Mouse (Mus musculus) myocyte (in vitro differentiated cells): ENCODE measurements around the gene Fscn2. TPM values are rescaled to one million over a fixed set of nuclear protein-coding genes. Genes with fewer than 3 reads are reported as not detected.

Experiments used
- H3K27me3 ChIP-seq: one replicate; pipeline ENCODE4 v1.6.1; 2011; ENCODE audit not compliant: control insufficient read depth, insufficient read depth, insufficient read length
- H3K36me3 ChIP-seq: one replicate; pipeline ENCODE4 v1.6.1; 2011; ENCODE audit not compliant: control insufficient read depth, insufficient read depth
- H3K4me2 ChIP-seq: one replicate; pipeline ENCODE4 v1.6.1; 2011; ENCODE audit warnings: low read depth, control low read depth
- H3K4me3 ChIP-seq: one replicate; pipeline ENCODE4 v1.5.1; 2011; ENCODE audit warnings: mild to moderate bottlenecking, control low read depth, moderate library complexity
- H3K79me2 ChIP-seq: one replicate; pipeline ENCODE4 v1.6.1; 2011; ENCODE audit not compliant: control insufficient read depth, insufficient read depth
- H3ac ChIP-seq: one replicate; pipeline ENCODE4 v1.6.1; 2011; ENCODE audit not compliant: control insufficient read depth, insufficient read length
- CEBPB ChIP-seq: IDR thresholded peaks from 2 replicates; pipeline ENCODE4 v1.6.1; 2011; ENCODE audit warnings: mild to moderate bottlenecking, moderate library complexity; ENCODE audit not compliant: poor library complexity, insufficient read depth, severe bottlenecking
- E2F4 ChIP-seq: IDR thresholded peaks from one replicate; pipeline ENCODE4 v1.6.1; 2011; ENCODE audit warnings: mild to moderate bottlenecking, control low read depth, moderate library complexity; ENCODE audit not compliant: insufficient read depth
- MAX ChIP-seq: IDR thresholded peaks from one replicate; pipeline ENCODE4 v1.6.1; 2011; ENCODE audit warnings: low read depth, mild to moderate bottlenecking, control low read depth
- MYOD1 ChIP-seq, 3 experiments: IDR thresholded peaks; one replicate each; pipeline ENCODE4 v1.6.1; 2011; ENCODE audit warnings: control low read depth in 2 of 3, low read depth in 2 of 3, mild to moderate bottlenecking in 2 of 3, moderate library complexity in 1 of 3; ENCODE audit not compliant: insufficient read length in 2 of 3, control insufficient read depth in 1 of 3
- MYOG ChIP-seq, 3 experiments: IDR thresholded peaks; one replicate each; pipeline ENCODE4 v1.6.1; 2011; ENCODE audit warnings: control low read depth in 2 of 3, low read depth in 2 of 3, mild to moderate bottlenecking in 2 of 3; ENCODE audit not compliant: insufficient read length in 2 of 3, control insufficient read depth in 1 of 3, insufficient read depth in 1 of 3
- POLR2A ChIP-seq: IDR thresholded peaks from one replicate; pipeline ENCODE4 v1.6.1; 2011; ENCODE audit warnings: low read depth, mild to moderate bottlenecking, control low read depth, moderate library complexity; ENCODE audit not compliant: insufficient read length
- POLR2AphosphoS2 ChIP-seq: IDR thresholded peaks from one replicate; pipeline ENCODE4 v1.6.1; 2011; ENCODE audit warnings: low read depth, control low read depth; ENCODE audit not compliant: insufficient read length
- REST ChIP-seq: IDR thresholded peaks from one replicate; pipeline ENCODE4 v1.6.1; 2011; ENCODE audit warnings: mild to moderate bottlenecking, control low read depth, moderate library complexity; ENCODE audit not compliant: insufficient read depth, insufficient read length
- SRF ChIP-seq: IDR thresholded peaks from one replicate; pipeline ENCODE4 v1.6.1; 2011; ENCODE audit warnings: low read depth; ENCODE audit not compliant: control insufficient read depth, insufficient read length
- TCF12 ChIP-seq: IDR thresholded peaks from one replicate; pipeline ENCODE4 v1.6.1; 2011; ENCODE audit warnings: mild to moderate bottlenecking, control low read depth; ENCODE audit not compliant: poor library complexity, insufficient read depth, severe bottlenecking
- TCF3 ChIP-seq: IDR thresholded peaks from one replicate; pipeline ENCODE4 v1.6.1; 2011; ENCODE audit warnings: low read depth, control low read depth; ENCODE audit not compliant: insufficient read length
- USF1 ChIP-seq: IDR thresholded peaks from one replicate; pipeline ENCODE4 v1.6.1; 2011; ENCODE audit warnings: low read depth, mild to moderate bottlenecking, control low read depth, moderate library complexity
- polyA plus RNA-seq: library from polyadenylated mRNA; unstranded; fragments of >200 nt; fragmentation: generic; extraction: Trizol; gene quantifications from one replicate; pipeline ENCODE4 v1.2.1, GENCODE M21; 2012; ENCODE audit warnings: missing spikeins

Gene Fscn2
- polyA plus RNA-seq, 1 experiment, result 1.1 TPM

DNA sequence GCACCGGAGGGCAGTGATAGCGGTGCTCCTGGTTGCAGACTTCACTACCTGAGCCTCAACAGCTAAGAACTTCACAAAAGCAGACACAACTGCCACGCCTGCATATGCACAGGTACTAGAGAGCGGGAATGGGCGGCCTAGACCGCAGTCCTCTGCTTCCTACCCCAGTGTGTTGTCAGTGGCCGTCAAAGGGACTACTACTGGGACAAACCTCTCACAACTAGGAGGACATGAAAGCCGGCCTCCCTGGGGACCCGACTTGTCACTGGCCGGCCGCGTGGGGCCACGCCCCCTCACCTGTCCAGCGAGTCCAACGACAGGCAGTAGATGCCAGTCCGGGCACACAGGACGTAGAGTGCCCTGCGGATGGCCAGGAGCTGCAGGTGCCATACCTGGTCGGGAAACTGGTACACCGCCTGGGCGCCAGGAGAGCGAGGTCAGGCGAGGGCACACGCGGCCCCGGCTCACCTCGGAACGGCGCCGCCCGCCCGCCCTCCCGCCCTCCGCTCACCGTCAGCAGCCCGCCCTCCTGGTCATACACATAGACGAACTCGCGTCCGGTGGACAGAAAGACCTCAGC lies 16.8 kb downstream of the Fscn2 start:
- H3K36me3 ChIP-seq, result peaks cover 5% of the 10 kb centered on the region
- H3ac ChIP-seq, result peak overlapping the region; percentile 26
- peaks cover 6% of the 10 kb centered on the region for H3K79me2 ChIP-seq
- H3K4me2 ChIP-seq, result peak overlapping the region; percentile 94
- peak overlapping the region; percentile 65 for H3K4me3 ChIP-seq
- TF ChIP-seq MYOD1 (IDR thresholded peaks at IDR 0.05; ENCODE audit: control insufficient read depth in 1 of 3, insufficient read length in 2 of 3, low read depth in 2 of 3) (peak in 1 of 3 experiments; percentile 32), MYOG (IDR thresholded peaks at IDR 0.05; ENCODE audit: control insufficient read depth in 1 of 3, insufficient read depth in 1 of 3, insufficient read length in 2 of 3, low read depth in 2 of 3) (no peak), SRF (peak; percentile 3)
- no peaks in the 10 kb centered on the region for H3K27me3 ChIP-seq

DNA sequence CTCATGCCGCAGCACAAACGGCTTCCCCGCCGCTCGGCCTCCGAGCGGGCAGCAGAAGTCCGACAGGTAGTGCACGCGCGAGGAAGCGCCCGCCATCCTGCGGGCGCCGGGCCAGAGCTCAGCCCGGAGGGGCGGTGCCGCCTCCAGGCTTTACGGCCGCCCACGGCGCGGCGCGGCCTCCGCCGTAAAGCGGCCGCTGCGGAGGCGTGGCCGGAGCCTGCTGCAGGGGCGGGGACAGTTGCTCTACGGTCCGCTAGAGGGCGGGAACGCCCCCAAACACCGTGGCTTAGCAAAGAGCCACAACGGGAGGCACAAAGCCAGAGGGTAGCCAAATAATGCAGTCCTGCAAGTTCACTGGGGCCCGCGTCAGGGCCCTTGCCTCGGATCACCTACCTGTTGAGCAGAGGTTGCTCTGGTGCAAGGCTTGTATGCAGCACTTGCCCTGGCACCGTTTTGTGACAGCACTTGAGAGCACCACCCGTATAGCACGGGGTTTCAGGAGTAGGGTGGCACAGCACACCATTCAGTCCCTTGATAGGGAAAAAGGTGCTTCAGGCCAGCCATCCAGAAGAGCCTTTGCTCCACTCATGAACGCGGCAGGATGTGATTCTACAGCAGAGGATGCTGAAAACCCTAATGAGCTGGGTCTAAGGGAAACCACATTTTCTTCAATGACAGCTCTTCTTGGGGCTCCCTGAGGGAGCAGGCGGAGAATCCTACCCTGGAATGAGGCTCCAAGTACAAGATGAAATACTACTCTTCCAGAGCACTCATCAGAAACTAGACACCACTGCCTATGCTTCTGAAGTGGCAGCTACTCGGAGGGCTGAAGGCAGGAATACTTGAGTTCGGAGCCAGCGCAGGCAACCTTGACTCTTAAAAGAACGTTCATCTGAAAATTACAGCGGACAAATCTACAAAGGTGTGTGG lies 17.5 kb downstream of the Fscn2 start, which contains the start of gene Faap100:
Faap100 (minus strand) TSS at position 154 of the 930 bp plus-strand sequence.
- H3K4me3 ChIP-seq, result peak within 1 kb of the TSS; percentile 65
- peak within 1 kb of the TSS; percentile 26 for H3ac ChIP-seq
- TF ChIP-seq MYOD1 (IDR thresholded peaks at IDR 0.05; ENCODE audit: control insufficient read depth in 1 of 3, insufficient read length in 2 of 3, low read depth in 2 of 3) (peak in 1 of 3 experiments; percentile 48), TCF12 (no peak), MYOG (IDR thresholded peaks at IDR 0.05; ENCODE audit: control insufficient read depth in 1 of 3, insufficient read depth in 1 of 3, insufficient read length in 2 of 3, low read depth in 2 of 3) (peak in 1 of 3 experiments; percentile 48), E2F4 (peak; percentile 29), POLR2AphosphoS2 (peak; percentile 80), POLR2A (peak; percentile 58)
- H3K79me2 ChIP-seq, result peaks cover 6% of the 10 kb centered on the region
- peak within 1 kb of the TSS; percentile 96 for H3K4me2 ChIP-seq
- no peaks in the 10 kb centered on the region for H3K27me3 ChIP-seq
- peaks cover 10% of the 10 kb centered on the region for H3K36me3 ChIP-seq

DNA sequence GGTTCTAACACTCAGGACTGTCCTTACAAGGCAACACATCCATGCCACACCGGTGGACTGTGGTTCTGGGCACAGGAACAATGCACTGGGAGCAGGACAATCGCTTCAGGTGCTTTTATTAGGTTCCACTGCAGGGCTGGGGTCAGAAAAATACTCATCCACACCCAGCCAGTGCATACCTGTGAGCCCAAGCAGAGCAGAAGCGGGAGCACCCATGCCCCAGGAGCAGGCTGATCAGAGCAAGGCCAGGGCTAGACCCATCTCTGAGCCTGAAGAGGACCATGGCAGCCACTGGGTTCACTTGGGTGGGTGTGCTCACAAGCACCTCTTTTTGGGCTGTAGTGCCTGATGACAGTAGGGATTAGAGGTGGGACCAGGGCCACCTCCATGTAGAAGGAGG lies 18.9 kb downstream of the Fscn2 start:
- peaks cover 6% of the 10 kb centered on the region for H3K79me2 ChIP-seq
- peaks cover 23% of the 10 kb centered on the region for H3K36me3 ChIP-seq
- TF ChIP-seq MAX (no peak), POLR2A (no peak), TCF12 (no peak), USF1 (no peak), TCF3 (no peak)
- no peaks in the 10 kb centered on the region for H3K27me3 ChIP-seq
- no peak overlapping the region for H3K4me2 ChIP-seq
- no peak overlapping the region for H3K4me3 ChIP-seq
- no peak overlapping the region for H3ac ChIP-seq

DNA sequence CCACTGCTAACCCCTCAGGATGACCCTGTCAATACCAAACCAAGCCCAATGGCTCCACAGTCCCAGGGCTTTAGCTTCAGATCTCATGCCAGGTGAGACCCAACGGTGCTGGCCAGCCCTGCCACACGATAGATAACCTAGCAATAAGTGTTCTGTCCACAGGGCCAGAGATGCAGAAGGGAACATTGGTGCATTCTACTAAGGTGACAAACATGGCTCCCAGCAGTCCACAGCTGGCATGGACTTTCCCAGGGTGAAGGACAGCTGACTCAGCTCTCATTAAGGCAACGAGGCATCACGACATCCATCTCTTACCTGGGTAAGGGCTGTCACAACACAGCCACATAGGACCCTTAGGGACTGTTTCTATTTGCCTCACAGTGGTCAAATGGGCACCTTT lies 19.8 kb downstream of the Fscn2 start:
- H3K4me3 ChIP-seq, result no peak overlapping the region
- no peak overlapping the region for H3ac ChIP-seq
- H3K27me3 ChIP-seq, result no peaks in the 10 kb centered on the region
- H3K4me2 ChIP-seq, result no peak overlapping the region
- TF ChIP-seq MYOG (IDR thresholded peaks at IDR 0.05; ENCODE audit: control insufficient read depth in 1 of 3, insufficient read depth in 1 of 3, insufficient read length in 2 of 3, low read depth in 2 of 3), result no peak
- TF ChIP-seq REST, result no peak
- no peak for TF ChIP-seq POLR2AphosphoS2
- TF ChIP-seq TCF3, result no peak
- no peak for TF ChIP-seq TCF12
- no peak for TF ChIP-seq USF1
- TF ChIP-seq SRF, result no peak
- TF ChIP-seq POLR2A, result no peak
- H3K36me3 ChIP-seq, result peaks cover 31% of the 10 kb centered on the region
- peaks cover 6% of the 10 kb centered on the region for H3K79me2 ChIP-seq

DNA sequence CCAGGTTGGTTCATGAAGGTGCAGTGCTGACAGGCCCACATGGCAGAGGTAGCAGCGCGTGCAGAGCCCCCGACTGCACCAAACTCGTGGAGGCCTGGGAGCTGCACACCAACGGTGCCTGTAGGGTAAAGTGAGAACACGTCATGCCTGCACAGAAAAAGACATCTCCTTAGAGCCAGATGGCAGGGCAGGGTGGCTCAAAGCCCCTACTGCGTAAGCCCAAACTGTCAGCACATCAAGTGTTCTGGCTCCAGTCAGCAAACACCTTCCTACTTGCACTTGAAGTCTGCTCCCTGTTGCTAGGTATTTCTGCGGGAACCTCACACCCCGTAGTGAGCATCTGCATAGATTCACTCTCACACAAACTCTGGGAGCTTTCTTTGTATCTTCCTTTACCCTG lies 21.2 kb downstream of the Fscn2 start:
- Histone ChIP-seq H3K79me2 (peaks cover 6% of the 10 kb centered on the region), H3K4me2 (no peak overlapping the region), H3K4me3 (no peak overlapping the region), H3K36me3 (peaks cover 38% of the 10 kb centered on the region), H3K27me3 (no peaks in the 10 kb centered on the region), H3ac (no peak overlapping the region)
- no peak for TF ChIP-seq REST
- TF ChIP-seq POLR2A, result no peak
- TF ChIP-seq CEBPB, result no peak
- no peak for TF ChIP-seq SRF
- TF ChIP-seq TCF3, result no peak
- TF ChIP-seq POLR2AphosphoS2, result no peak
- TF ChIP-seq MAX, result no peak
- no peak for TF ChIP-seq TCF12
